Mouse (Mus musculus): ENCODE results near the gene Zbtb2.

The Zbtb2 gene

GRCm38 (mm10) chr10:4327716-4328115, 60.2 kb downstream of the Zbtb2 start:
- DNase-seq = no peak

GRCm38 (mm10) chr10:4325562-4325961, 62.3 kb downstream of the Zbtb2 start:
- DNase-seq = no peak

- DNase-seq = no peak
These were observed 64.0 kb downstream of the Zbtb2 start for GRCm38 (mm10) chr10:4323885-4324284.

Measured in spleen, adult 18-20 months (tissue).